Mouse (Mus musculus): ENCODE results near the gene Grn. TPM values are rescaled to one million over a fixed set of nuclear protein-coding genes. Genes with fewer than 3 reads are reported as not detected.

Gene Grn
- polyA plus RNA-seq, 2 experiments: 118 to 120 TPM

GRCm38 (mm10) chr11:102398007-102398825 lies 31.9 kb upstream of the Grn start:
- ATAC-seq (ENCODE audit: low FRiP score, low read depth): no peak
- H3K27me3 ChIP-seq (ENCODE audit: control insufficient read depth, insufficient read depth, low read length): peaks cover 45% of the 10 kb centered on the region
- no peak overlapping the region for H3K4me2 ChIP-seq (replicated peaks; ENCODE audit: low read depth, low read length, severe bottlenecking)
- DNase-seq (ENCODE audit: low spot score): no peak
- H3K9me3 ChIP-seq (ENCODE audit: control insufficient read depth, low read length): no peaks in the 10 kb centered on the region
- peaks cover 12% of the 10 kb centered on the region for H3K4me1 ChIP-seq (ENCODE audit: control insufficient read depth, insufficient read depth, low read length)
- H3K9ac ChIP-seq (ENCODE audit: low read depth, low read length, severe bottlenecking): no peak overlapping the region
- H3K4me3 ChIP-seq (replicated peaks; ENCODE audit: low read length): no peak overlapping the region
- H3K27ac ChIP-seq (replicated peaks; ENCODE audit: low read depth, low read length): no peak overlapping the region
- peaks cover 12% of the 10 kb centered on the region for H3K36me3 ChIP-seq (ENCODE audit: control insufficient read depth, insufficient read depth, low read length)
- 74% methylated on average over 20 of the region's 20 CpGs for WGBS
- no peak for TF ChIP-seq POLR2A (IDR thresholded peaks at IDR 0.05; ENCODE audit: borderline replicate concordance, extremely low read depth, insufficient read depth, insufficient read length)

- Histone ChIP-seq H3K9ac (ENCODE audit: low read depth, low read length, severe bottlenecking) (no peak overlapping the region), H3K36me3 (ENCODE audit: control insufficient read depth, insufficient read depth, low read length) (peaks cover 21% of the 10 kb centered on the region), H3K4me1 (ENCODE audit: control insufficient read depth, insufficient read depth, low read length) (peaks cover 4% of the 10 kb centered on the region; the same call in 1 of the 2 replicates), H3K9me3 (ENCODE audit: control insufficient read depth, low read length) (no peaks in the 10 kb centered on the region), H3K27me3 (ENCODE audit: control insufficient read depth, insufficient read depth, low read length) (peaks cover 45% of the 10 kb centered on the region), H3K4me3 (replicated peaks; ENCODE audit: low read length) (peak overlapping the region; percentile 26), H3K4me2 (replicated peaks; ENCODE audit: low read depth, low read length, severe bottlenecking) (peak overlapping the region; percentile 47; the same call in 1 of the 2 replicates), H3K27ac (replicated peaks; ENCODE audit: low read depth, low read length) (no peak overlapping the region)
- TF ChIP-seq POLR2A (IDR thresholded peaks at IDR 0.05; ENCODE audit: borderline replicate concordance, extremely low read depth, insufficient read depth, insufficient read length): no peak
- ATAC-seq (ENCODE audit: low FRiP score, low read depth) (no peak), DNase-seq (ENCODE audit: low spot score) (no peak)
- WGBS: 11% methylated on average over 15 of the region's 15 CpGs
Observed at GRCm38 (mm10) chr11:102399107-102399506, 31.0 kb upstream of the Grn start.

DNA sequence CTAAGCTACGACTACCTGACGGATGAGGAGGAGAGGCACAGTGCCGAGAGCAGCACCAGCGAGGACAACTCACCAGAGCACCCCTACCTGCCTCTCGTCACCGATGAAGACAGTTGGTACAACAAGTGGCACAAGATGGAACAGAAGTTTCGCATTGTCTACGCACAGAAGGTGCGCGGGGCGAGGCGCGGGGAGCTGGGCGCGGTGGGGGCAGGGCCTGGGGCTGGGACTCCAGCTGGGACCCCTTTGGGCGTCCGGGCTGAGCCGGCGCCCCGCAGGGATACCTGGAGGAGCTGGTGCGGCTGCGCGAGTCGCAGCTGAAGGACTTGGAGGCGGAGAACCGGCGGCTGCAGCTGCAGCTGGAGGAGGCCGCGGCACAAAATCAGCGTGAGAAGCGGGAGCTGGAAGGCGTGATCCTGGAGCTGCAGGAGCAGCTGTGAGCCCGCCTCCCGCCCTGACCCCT lies 30.5 kb upstream of the Grn start:
- Histone ChIP-seq H3K4me3 (replicated peaks; ENCODE audit: low read length) (peak overlapping the region; percentile 26), H3K4me2 (replicated peaks; ENCODE audit: low read depth, low read length, severe bottlenecking) (peak overlapping the region; percentile 47), H3K27me3 (ENCODE audit: control insufficient read depth, insufficient read depth, low read length) (peaks cover 45% of the 10 kb centered on the region), H3K9ac (ENCODE audit: low read depth, low read length, severe bottlenecking) (peak overlapping the region; percentile 43), H3K27ac (replicated peaks; ENCODE audit: low read depth, low read length) (no peak overlapping the region), H3K36me3 (ENCODE audit: control insufficient read depth, insufficient read depth, low read length) (peaks cover 27% of the 10 kb centered on the region), H3K9me3 (ENCODE audit: control insufficient read depth, low read length) (no peaks in the 10 kb centered on the region), H3K4me1 (ENCODE audit: control insufficient read depth, insufficient read depth, low read length) (peaks cover 4% of the 10 kb centered on the region; the same call in 1 of the 2 replicates)
- TF ChIP-seq POLR2A (IDR thresholded peaks at IDR 0.05; ENCODE audit: borderline replicate concordance, extremely low read depth, insufficient read depth, insufficient read length): no peak
- DNase-seq (ENCODE audit: low spot score): no peak
- WGBS: under 1% methylated on average over 28 of the region's 34 CpGs
- ATAC-seq (ENCODE audit: low FRiP score, low read depth): no peak

DNA sequence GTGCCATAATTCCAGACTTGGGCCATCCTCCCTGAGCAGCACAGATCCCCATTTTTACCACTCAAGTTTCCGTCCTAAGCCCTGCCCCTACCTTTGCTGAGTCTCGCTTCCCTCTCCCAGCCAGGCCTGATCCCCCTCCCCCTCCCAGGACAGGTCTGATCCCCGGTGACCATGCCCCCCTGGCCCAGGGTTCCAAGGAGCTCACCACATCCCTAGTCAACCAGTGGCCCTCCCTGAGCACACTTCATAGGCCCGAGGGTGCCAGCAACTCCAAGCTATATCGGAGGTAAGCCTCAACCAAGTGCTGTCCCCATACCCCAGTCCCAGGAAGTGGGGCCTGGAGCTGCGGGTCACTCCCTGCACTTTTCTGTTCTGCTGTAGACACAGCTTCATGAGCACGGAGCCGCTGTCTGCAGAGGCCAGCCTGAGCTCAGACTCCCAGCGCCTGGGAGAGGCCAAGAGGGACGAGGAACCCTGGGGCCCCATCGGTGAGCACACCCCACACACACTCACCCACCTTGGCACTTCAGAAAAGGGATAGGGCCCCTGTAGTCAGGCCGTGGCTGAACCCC lies 29.5 kb upstream of the Grn start:
- H3K9me3 ChIP-seq (ENCODE audit: control insufficient read depth, low read length): no peaks in the 10 kb centered on the region
- no peak overlapping the region for H3K4me2 ChIP-seq (replicated peaks; ENCODE audit: low read depth, low read length, severe bottlenecking)
- 21% methylated on average over 12 of the region's 12 CpGs for WGBS
- H3K27me3 ChIP-seq (ENCODE audit: control insufficient read depth, insufficient read depth, low read length): peaks cover 45% of the 10 kb centered on the region
- H3K4me1 ChIP-seq (ENCODE audit: control insufficient read depth, insufficient read depth, low read length): peaks cover 4% of the 10 kb centered on the region; the same call in 1 of the 2 replicates
- H3K4me3 ChIP-seq (replicated peaks; ENCODE audit: low read length): no peak overlapping the region
- ATAC-seq (ENCODE audit: low FRiP score, low read depth): no peak
- DNase-seq (ENCODE audit: low spot score): no peak
- H3K27ac ChIP-seq (replicated peaks; ENCODE audit: low read depth, low read length): no peak overlapping the region
- H3K36me3 ChIP-seq (ENCODE audit: control insufficient read depth, insufficient read depth, low read length): peaks cover 32% of the 10 kb centered on the region
- no peak overlapping the region for H3K9ac ChIP-seq (ENCODE audit: low read depth, low read length, severe bottlenecking)
- no peak for TF ChIP-seq POLR2A (IDR thresholded peaks at IDR 0.05; ENCODE audit: borderline replicate concordance, extremely low read depth, insufficient read depth, insufficient read length)

GRCm38 (mm10) chr11:102401898-102402500 lies 28.1 kb upstream of the Grn start:
- H3K4me2 ChIP-seq (replicated peaks; ENCODE audit: low read depth, low read length, severe bottlenecking): no peak overlapping the region
- no peak overlapping the region for H3K4me3 ChIP-seq (replicated peaks; ENCODE audit: low read length)
- H3K36me3 ChIP-seq (ENCODE audit: control insufficient read depth, insufficient read depth, low read length): peaks cover 32% of the 10 kb centered on the region
- H3K27ac ChIP-seq (replicated peaks; ENCODE audit: low read depth, low read length): no peak overlapping the region
- ATAC-seq (ENCODE audit: low FRiP score, low read depth) (no peak), DNase-seq (ENCODE audit: low spot score) (no peak)
- WGBS: 62% methylated on average over 11 of the region's 12 CpGs
- TF ChIP-seq POLR2A (IDR thresholded peaks at IDR 0.05; ENCODE audit: borderline replicate concordance, extremely low read depth, insufficient read depth, insufficient read length): no peak
- H3K9me3 ChIP-seq (ENCODE audit: control insufficient read depth, low read length): no peaks in the 10 kb centered on the region
- H3K4me1 ChIP-seq (ENCODE audit: control insufficient read depth, insufficient read depth, low read length): peaks cover 12% of the 10 kb centered on the region
- H3K27me3 ChIP-seq (ENCODE audit: control insufficient read depth, insufficient read depth, low read length): peaks cover 45% of the 10 kb centered on the region
- no peak overlapping the region for H3K9ac ChIP-seq (ENCODE audit: low read depth, low read length, severe bottlenecking)
